8 mouse cellular contexts compared by ENCODE assay signal in genomic region chr8:46470792-46471781, GRCm38 (mm10). TPM values are rescaled to one million over a fixed set of nuclear protein-coding genes. Genes with fewer than 3 reads are reported as not detected.
DNase-seq lines count a peak whose midpoint lies in the region; ATAC-seq lines count a peak whose summit lies in the region.

Acsl1 (plus strand) TSS chr8:46471037.

- H3K4me1 ChIP-seq in hindbrain, embryonic 16.5 days (ENCODE audit: control insufficient read depth, insufficient read depth, low read depth, low read length), result peaks cover 11% of the 10 kb centered on the region

- peak within 1 kb of the TSS; percentile 85 for H3K4me2 ChIP-seq in hindbrain, embryonic 16.5 days (ENCODE audit: low read length)

- H3K27me3 ChIP-seq in hindbrain, embryonic 16.5 days (replicated peaks; ENCODE audit: control insufficient read depth, insufficient read depth, low read length), result no peaks in the 10 kb centered on the region

- peak within 1 kb of the TSS; percentile 75 for H3K27ac ChIP-seq in hindbrain, embryonic 16.5 days (ENCODE audit: low read depth, low read length)
- no peak within 1 kb of the TSS for H3K27ac ChIP-seq in macrophage

- peaks cover 45% of the 10 kb centered on the region for H3K79me2 ChIP-seq in macrophage (ENCODE audit: inconsistent target)

- H3K4me3 ChIP-seq in hindbrain, embryonic 16.5 days (ENCODE audit: low read length), result peak within 1 kb of the TSS; percentile 68
- H3K4me3 ChIP-seq in macrophage (ENCODE audit: inconsistent target), result peak within 1 kb of the TSS; percentile 50

- peak within 1 kb of the TSS; percentile 78 for H3K9ac ChIP-seq in hindbrain, embryonic 16.5 days (ENCODE audit: low read depth, low read length)

- WGBS in hindbrain, embryonic 16.5 days, result under 1% methylated on average over 74 of the region's 106 CpGs
- under 1% methylated on average over 104 of the region's 106 CpGs for WGBS in macrophage (ENCODE audit: missing documents)

- peak; percentile 97 for ATAC-seq in hindbrain, embryonic 16.5 days

- no peaks in the 10 kb centered on the region for H3K9me3 ChIP-seq in hindbrain, embryonic 16.5 days (ENCODE audit: control insufficient read depth, low read length)

- peak; percentile 99 for DNase-seq in WW6 (ENCODE audit: low read depth, low spot score)
- DNase-seq in cerebellum, postnatal 36 days, result peak; percentile 96 to 98
- peak; percentile 100 for DNase-seq in gastrocnemius, adult 18-20 months (ENCODE audit: low spot score)
- DNase-seq in left cerebral cortex, adult 18-20 months (ENCODE audit: low spot score in 2 of 2), result peak; percentile 98
- peak; percentile 98 for DNase-seq in right cerebral cortex, postnatal 10 days (ENCODE audit: low spot score in 2 of 2)
- DNase-seq in urinary bladder, postnatal 25 days (ENCODE audit: low spot score), result peak; percentile 99

- no peaks in the 10 kb centered on the region for H3K36me3 ChIP-seq in hindbrain, embryonic 16.5 days (ENCODE audit: control insufficient read depth, insufficient read depth, low read length)
- H3K36me3 ChIP-seq in macrophage (ENCODE audit: inconsistent target), result no peaks in the 10 kb centered on the region

RNA-seq across cellular contexts. Expression of gene Acsl1, which starts in this region (rescaled TPM):
- total RNA-seq in gastrocnemius, adult 18-20 months (2021), result 100 to 1,000 TPM; 270 to 281 TPM
- 19.5 and 22.1 TPM in 2 replicates for polyA plus RNA-seq in hindbrain, embryonic 16.5 days (2015; fragmentation: Nextera tagmentation; extraction: Ambion mirVana)
- 10 to 100 TPM; 45.3 to 49.5 TPM for total RNA-seq in left cerebral cortex, adult 18-20 months (2021)
- total RNA-seq in macrophage (2018; cell fraction: chromatin; rRNA removed), result 100 to 1,000 TPM in 12 of 26 experiments, 10 to 100 TPM in 14; 29.5 to 856 (median 87.0) TPM
- total RNA-seq in macrophage (2018; cell fraction: cytosol; rRNA removed), result 100 to 1,000 TPM in 5 of 26 experiments, 10 to 100 TPM in 21; 20.1 to 243 (median 49.5) TPM
- 100 to 1,000 TPM in 13 of 26 experiments, 10 to 100 TPM in 13; 25.8 to 675 (median 80.4) TPM for total RNA-seq in macrophage (2018; cell fraction: nucleus; rRNA removed)
- polyA plus RNA-seq in macrophage (2018), result 17.4 to 22.9 TPM (median 20.4 TPM) in 3 replicates

Comparison
In these comparisons a context has a peak if more than half of its experiments do, and no peak if none do; other contexts are left out.
1. RNA of gene Acsl1 (total RNA-seq): 270 to 281 TPM in gastrocnemius, adult 18-20 months; 45.3 to 49.5 TPM in left cerebral cortex, adult 18-20 months; every median in the first group is over 4 times any median in the second.
2. Peak in every context shown above with its lines, with median percentiles within 50 percentile points of each other: DNase-seq.